Mouse (Mus musculus) ES-E14 (cell line): ENCODE data around the gene Ift20. TPM values are rescaled to one million over a fixed set of nuclear protein-coding genes. Genes with fewer than 3 reads are reported as not detected.

Source experiments
- DNase-seq: peaks from one replicate; pipeline ENCODE4 v3.0.0-alpha.2; 2013; ENCODE audit warnings: low read depth, low spot score
- H3K27ac ChIP-seq: 2 replicates; pipeline ENCODE4 v1.5.1; 2012; ENCODE audit warnings: low read depth, mild to moderate bottlenecking, low read length, moderate library complexity, mixed read lengths; ENCODE audit not compliant: poor library complexity, insufficient read depth, severe bottlenecking
- H3K36me3 ChIP-seq: 2 replicates; pipeline ENCODE4 v1.6.1; 2012; ENCODE audit warnings: mild to moderate bottlenecking, low read length, moderate library complexity, mixed read lengths; ENCODE audit not compliant: control insufficient read depth, poor library complexity, insufficient read depth, severe bottlenecking
- H3K4me1 ChIP-seq, 2 experiments: fragments of 150-350 bp in 1 of 2; sonication (generic) in 1 of 2; 2 replicates each; pipeline ENCODE4 v1.6.1; 2012; ENCODE audit warnings: low read length in 2 of 2, mild to moderate bottlenecking in 1 of 2, mixed read lengths in 1 of 2; ENCODE audit not compliant: control insufficient read depth in 2 of 2, insufficient read depth in 2 of 2, poor library complexity in 1 of 2
- H3K4me3 ChIP-seq, 2 experiments: fragments of 150-350 bp in 1 of 2; sonication (generic) in 1 of 2; 2 replicates each; pipeline ENCODE4 v1.5.1; 2012; ENCODE audit warnings: low read length in 2 of 2, low read depth in 1 of 2, mild to moderate bottlenecking in 1 of 2, mixed read lengths in 1 of 2; ENCODE audit not compliant: insufficient read depth in 1 of 2, poor library complexity in 1 of 2, severe bottlenecking in 1 of 2
- H3K9ac ChIP-seq: 2 replicates; pipeline ENCODE4 v1.6.1; 2012; ENCODE audit warnings: low read depth, mild to moderate bottlenecking, low read length, mixed read lengths; ENCODE audit not compliant: poor library complexity, insufficient read depth, severe bottlenecking
- H3K9me3 ChIP-seq: fragments of 150-350 bp; sonication (generic); 2 replicates; pipeline ENCODE4 v1.6.1; 2012; ENCODE audit warnings: low read depth, mild to moderate bottlenecking, low read length; ENCODE audit not compliant: control insufficient read depth, insufficient read depth
- CHD2 ChIP-seq: IDR thresholded peaks from 2 replicates; pipeline ENCODE4 v1.6.1; 2014; ENCODE audit warnings: mild to moderate bottlenecking, low read depth, low read length, inconsistent platforms
- HCFC1 ChIP-seq: IDR thresholded peaks from 2 replicates; pipeline ENCODE4 v1.6.1; 2012; ENCODE audit warnings: low read length, inconsistent platforms, borderline replicate concordance; ENCODE audit not compliant: insufficient read depth
- MAFK ChIP-seq: IDR thresholded peaks from 2 replicates; pipeline ENCODE4 v1.6.1; 2014; ENCODE audit warnings: mild to moderate bottlenecking, low read depth, low read length, inconsistent platforms; ENCODE audit not compliant: insufficient read depth
- ZC3H11A ChIP-seq: IDR thresholded peaks from 2 replicates; pipeline ENCODE4 v1.6.1; 2012; ENCODE audit warnings: low read depth, mild to moderate bottlenecking, inconsistent platforms, low read length, borderline replicate concordance
- ZNF384 ChIP-seq: IDR thresholded peaks from 2 replicates; pipeline ENCODE4 v1.6.1; 2012; ENCODE audit warnings: low read depth, low read length, inconsistent platforms
- in situ Hi-C, 2 experiments: fragments of 600-800 bp; cut with MboI; formaldehyde crosslinking; loops; one replicate each; pipeline ENCODE4 v1.15.1; 2025; ENCODE audit warnings: low sequenced_read_pairs in 2 of 2, inconsistent platforms in 1 of 2; ENCODE audit not compliant: unreplicated experiment in 2 of 2
- total RNA-seq: library from RNA; depleted of rRNA; stranded (reverse); fragments of 300-350 nt; gene quantifications from 2 replicates; pipeline ENCODE4 v1.2.3, GENCODE M21; 2012

The Ift20 gene
- total RNA-seq, 1 experiment: 59.2 TPM

DNA sequence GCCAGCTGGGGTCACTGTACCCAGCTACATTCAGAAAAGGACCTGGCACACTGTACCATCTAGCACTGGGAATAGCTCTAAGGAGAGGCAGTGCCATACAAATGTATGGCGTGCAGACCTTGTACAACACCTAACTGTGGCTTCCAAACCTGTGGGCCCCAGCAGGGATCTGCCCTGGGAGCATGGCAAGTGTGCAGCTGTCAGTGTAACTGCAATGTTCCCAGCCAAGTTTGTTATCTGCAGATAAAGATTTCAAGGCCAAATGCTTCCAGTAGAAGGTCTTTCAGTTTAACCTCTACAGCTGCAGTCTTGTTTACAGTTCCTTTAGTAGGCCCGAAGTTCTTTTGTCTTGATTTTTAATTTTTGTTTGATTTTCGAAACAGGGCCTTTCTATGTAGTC lies 19.5 kb downstream of the Ift20 start:
- Histone ChIP-seq H3K9me3 (no peaks in the 10 kb centered on the region), H3K27ac (no peak overlapping the region), H3K4me3 (no peak overlapping the region), H3K36me3 (no peaks in the 10 kb centered on the region), H3K4me1 (no peaks in the 10 kb centered on the region), H3K9ac (no peak overlapping the region)
- TF ChIP-seq MAFK (no peak), ZNF384 (no peak), HCFC1 (no peak), CHD2 (no peak), ZC3H11A (no peak)
- in situ Hi-C loops: no loop called here
- no peak for DNase-seq

DNA sequence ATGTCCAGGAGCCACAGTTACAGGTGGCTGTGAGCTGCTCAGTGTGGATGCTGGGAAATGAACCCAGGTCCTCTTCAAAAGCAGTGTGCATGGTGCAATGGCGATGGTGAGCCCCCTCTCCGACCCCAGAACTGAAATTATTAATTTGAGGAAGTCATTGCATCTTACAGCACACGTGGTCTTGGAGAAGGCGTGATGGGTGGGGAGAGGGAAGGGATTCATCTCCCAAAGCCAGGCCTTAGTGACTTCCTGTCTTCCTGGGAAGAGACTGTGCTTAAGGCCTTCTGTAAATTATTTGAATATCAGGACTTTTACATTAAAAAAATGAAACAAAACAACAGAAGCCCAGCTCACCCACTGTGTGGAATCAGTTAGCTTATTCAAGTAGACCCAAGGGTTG lies 19.9 kb downstream of the Ift20 start:
- in situ Hi-C loops: no loop called here
- Histone ChIP-seq H3K4me1 (no peaks in the 10 kb centered on the region), H3K4me3 (no peak overlapping the region), H3K9ac (no peak overlapping the region), H3K9me3 (no peaks in the 10 kb centered on the region), H3K27ac (no peak overlapping the region), H3K36me3 (no peaks in the 10 kb centered on the region)
- DNase-seq: no peak
- no peak for TF ChIP-seq ZNF384
- TF ChIP-seq HCFC1: no peak
- no peak for TF ChIP-seq MAFK
- TF ChIP-seq CHD2: no peak
- no peak for TF ChIP-seq ZC3H11A

GRCm38 (mm10) chr11:78557241-78557640 lies 21.1 kb downstream of the Ift20 start:
- no peaks in the 10 kb centered on the region for H3K4me1 ChIP-seq
- in situ Hi-C loops: no loop called here
- H3K9ac ChIP-seq: no peak overlapping the region
- no peaks in the 10 kb centered on the region for H3K36me3 ChIP-seq
- no peaks in the 10 kb centered on the region for H3K9me3 ChIP-seq
- no peak for TF ChIP-seq HCFC1
- TF ChIP-seq ZC3H11A: no peak
- no peak for TF ChIP-seq MAFK
- TF ChIP-seq CHD2: no peak
- TF ChIP-seq ZNF384: no peak
- H3K27ac ChIP-seq: no peak overlapping the region
- no peak for DNase-seq
- no peak overlapping the region for H3K4me3 ChIP-seq

GRCm38 (mm10) chr11:78560447-78560846 lies 24.3 kb downstream of the Ift20 start:
- in situ Hi-C loops: no loop called here
- TF ChIP-seq HCFC1 (no peak), ZNF384 (no peak), ZC3H11A (0 out of 2 replicates have a peak, but pooled peaks have one; percentile 7), MAFK (no peak)
- Histone ChIP-seq H3K4me1 (no peaks in the 10 kb centered on the region), H3K9ac (no peak overlapping the region), H3K27ac (no peak overlapping the region), H3K36me3 (no peaks in the 10 kb centered on the region), H3K4me3 (no peak overlapping the region), H3K9me3 (no peaks in the 10 kb centered on the region)
- no peak for DNase-seq

- H3K4me1 ChIP-seq: 0 out of 4 replicates have a peak, but pooled peaks cover 0 to 2% of the 10 kb centered on the region in 2 experiments
- peaks cover 5% of the 10 kb centered on the region; the same call in 1 of the 2 replicates for H3K36me3 ChIP-seq
- no peaks in the 10 kb centered on the region for H3K9me3 ChIP-seq
- H3K4me3 ChIP-seq: no peak overlapping the region
- no peak overlapping the region for H3K27ac ChIP-seq
- in situ Hi-C loops: no loop called here
- H3K9ac ChIP-seq: no peak overlapping the region
- no peak for DNase-seq
- no peak for TF ChIP-seq HCFC1
- no peak for TF ChIP-seq ZNF384
- TF ChIP-seq CHD2: no peak
- TF ChIP-seq MAFK: no peak
- no peak for TF ChIP-seq ZC3H11A
Observed at GRCm38 (mm10) chr11:78566775-78567174, 30.6 kb downstream of the Ift20 start.
